Mouse (Mus musculus): Measurements from ENCODE around the gene Hoxb4. TPM values are rescaled to one million over a fixed set of nuclear protein-coding genes. Genes with fewer than 3 reads are reported as not detected.
A peak's percentile ranks its signal among the peaks of the same experiment; 100 is the strongest.

Hoxb4 gene
- total RNA-seq, 2 experiments from 2014 or later: not detected

GRCm38 (mm10) chr11:96284774-96285734 is 33.0 kb upstream of the Hoxb4 start:
- DNase-seq (ENCODE audit: low spot score in 2 of 2): no peak

GRCm38 (mm10) chr11:96285771-96286738 is 32.0 kb upstream of the Hoxb4 start, which contains the start of gene Hoxb7:
TSS of gene Hoxb7 (plus strand) at chr11:96286623.
- no peak for DNase-seq (ENCODE audit: low spot score in 2 of 2)

- no peak for DNase-seq (ENCODE audit: low spot score in 2 of 2)
Observed at GRCm38 (mm10) chr11:96286739-96287385, 31.2 kb upstream of the Hoxb4 start.

GRCm38 (mm10) chr11:96287411-96287810 is 30.7 kb upstream of the Hoxb4 start:
- no peak for DNase-seq (ENCODE audit: low spot score in 2 of 2)

- DNase-seq (ENCODE audit: low spot score in 2 of 2): no peak
Observed at GRCm38 (mm10) chr11:96288455-96289221, 29.4 kb upstream of the Hoxb4 start.

- no peak for DNase-seq (ENCODE audit: low spot score in 2 of 2)
Observed at GRCm38 (mm10) chr11:96289293-96289692, 28.8 kb upstream of the Hoxb4 start.

- no peak for DNase-seq (ENCODE audit: low spot score in 2 of 2)
Observed at GRCm38 (mm10) chr11:96289837-96290236, 28.2 kb upstream of the Hoxb4 start.

GRCm38 (mm10) chr11:96290705-96291355 is 27.2 kb upstream of the Hoxb4 start:
- no peak for DNase-seq (ENCODE audit: low spot score in 2 of 2)

- no peak for DNase-seq (ENCODE audit: low spot score in 2 of 2)
Observed at GRCm38 (mm10) chr11:96291681-96292564, 26.1 kb upstream of the Hoxb4 start, which contains the start of gene Hoxb6. TSS of gene Hoxb6 (plus strand) at chr11:96292476.

GRCm38 (mm10) chr11:96292565-96293301 is 25.3 kb upstream of the Hoxb4 start:
- no peak for DNase-seq (ENCODE audit: low spot score in 2 of 2)

- DNase-seq (ENCODE audit: low spot score in 2 of 2): no peak
Observed at GRCm38 (mm10) chr11:96293302-96293921, 24.7 kb upstream of the Hoxb4 start.

GRCm38 (mm10) chr11:96294245-96295091 is 23.6 kb upstream of the Hoxb4 start:
- peak; percentile 13 to 60 for DNase-seq (ENCODE audit: low spot score in 2 of 2)

GRCm38 (mm10) chr11:96295092-96295835 is 22.8 kb upstream of the Hoxb4 start:
- DNase-seq (ENCODE audit: low spot score in 2 of 2): no peak

GRCm38 (mm10) chr11:96296997-96297396 is 21.1 kb upstream of the Hoxb4 start:
- no peak for DNase-seq (ENCODE audit: low spot score in 2 of 2)

- no peak for DNase-seq (ENCODE audit: low spot score in 2 of 2)
Observed at GRCm38 (mm10) chr11:96297428-96297827, 20.6 kb upstream of the Hoxb4 start.

All from layer of hippocampus, adult 18-20 months (tissue).